Mouse (Mus musculus) midbrain, embryonic 12.5 days (tissue): ENCODE measurements around the gene Sstr3. TPM values are rescaled to one million over a fixed set of nuclear protein-coding genes. Genes with fewer than 3 reads are reported as not detected.

Source experiments
- ATAC-seq: fragments of 200-750 bp; cut with Nextera tagmentation; 2 replicates; pipeline ENCODE4 v1.8.0; 2017; ENCODE audit warnings: low read depth, moderate TSS enrichment, moderate library complexity; ENCODE audit not compliant: low FRiP score
- H3K27ac ChIP-seq: fragments of 300-500 bp; sonication (generic); replicated peaks from 2 replicates; pipeline ENCODE4 v1.5.1; 2016; ENCODE audit warnings: mild to moderate bottlenecking
- H3K27me3 ChIP-seq: fragments of 300-500 bp; sonication (generic); 2 replicates; pipeline ENCODE4 v1.6.1; 2016; ENCODE audit warnings: mild to moderate bottlenecking
- H3K36me3 ChIP-seq: fragments of 300-500 bp; sonication (generic); 2 replicates; pipeline ENCODE4 v1.6.1; 2016
- H3K4me1 ChIP-seq: fragments of 300-500 bp; sonication (generic); 2 replicates; pipeline ENCODE4 v1.6.1; 2016
- H3K4me2 ChIP-seq: fragments of 300-500 bp; sonication (generic); replicated peaks from 2 replicates; pipeline ENCODE4 v1.6.1; 2016; ENCODE audit warnings: mild to moderate bottlenecking, moderate library complexity
- H3K4me3 ChIP-seq: fragments of 300-500 bp; sonication (generic); 2 replicates; pipeline ENCODE4 v1.5.1; 2016; ENCODE audit warnings: mild to moderate bottlenecking
- H3K9ac ChIP-seq: fragments of 300-500 bp; sonication (generic); replicated peaks from 2 replicates; pipeline ENCODE4 v1.6.1; 2016; ENCODE audit warnings: mild to moderate bottlenecking, moderate library complexity
- H3K9me3 ChIP-seq: fragments of 300-500 bp; sonication (generic); 2 replicates; pipeline ENCODE4 v1.6.1; 2016; ENCODE audit warnings: mild to moderate bottlenecking
- WGBS: fragments of 180-500 bp; shearing (Covaris S2); methylation state at CpG from one replicate; pipeline ENCODE4 v1.1.7; 2016; 5-methylcytosine and 5-hydroxymethylcytosine counted together
- polyA plus RNA-seq: library from polyadenylated mRNA; unstranded; fragments of >200 nt; fragmentation: Nextera tagmentation; extraction: Ambion mirVana; gene quantifications from 2 replicates; pipeline ENCODE4 v1.2.1, GENCODE M21; 2016

Gene Sstr3
- polyA plus RNA-seq, 1 experiment from 2014 or later: 0.05 TPM

DNA sequence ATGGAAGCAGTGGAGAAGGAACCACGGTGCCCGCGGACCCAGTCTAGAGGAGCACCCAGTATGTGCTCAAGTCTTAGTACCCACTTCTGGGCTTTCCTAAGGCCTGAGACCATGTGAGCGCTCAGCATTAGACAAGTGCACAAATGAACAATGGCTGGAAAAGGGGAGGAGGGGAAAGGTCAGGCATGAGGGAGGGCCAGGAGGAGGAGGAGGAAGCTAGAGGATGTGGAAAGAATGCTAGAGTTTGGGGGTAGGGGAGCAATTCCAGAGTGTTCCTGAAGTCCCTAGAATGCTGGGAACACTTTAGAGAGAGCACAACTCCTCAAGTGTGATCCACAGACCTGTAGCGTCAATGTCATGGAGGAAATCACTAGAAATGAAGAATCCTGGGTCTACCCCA, 20.3 kb downstream of the Sstr3 start:
- Histone ChIP-seq H3K9me3 (no peaks in the 10 kb centered on the region), H3K27ac (no peak overlapping the region)
- ATAC-seq: no peak

DNA sequence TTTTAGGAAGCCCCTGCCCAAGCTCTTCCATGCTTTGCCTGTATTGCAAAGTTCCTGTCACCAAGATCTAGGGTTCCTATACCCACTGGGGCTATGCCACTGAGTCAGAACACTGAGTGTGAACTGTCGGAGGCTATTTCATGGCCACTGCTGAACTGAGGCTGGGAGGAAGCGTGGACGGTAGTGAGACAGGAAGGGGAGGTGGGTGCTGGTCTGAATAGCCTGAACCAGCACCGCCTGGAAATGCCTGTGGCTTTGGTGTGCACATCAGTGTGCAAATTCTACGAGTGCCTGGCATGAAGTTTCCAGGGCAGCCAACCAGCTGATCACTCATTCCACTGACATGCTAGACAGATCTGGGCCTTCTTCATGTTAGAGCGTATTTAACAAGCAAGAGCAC, 22.6 kb downstream of the Sstr3 start:
- Histone ChIP-seq H3K27ac (no peak overlapping the region), H3K4me2 (no peak overlapping the region)
- no peak for ATAC-seq

More for the DNA sequence above, 20.3 kb downstream of the Sstr3 start:
- no peak overlapping the region for H3K4me2 ChIP-seq
- no peaks in the 10 kb centered on the region for H3K27me3 ChIP-seq
- no peak overlapping the region for H3K4me3 ChIP-seq
- peaks cover 7% of the 10 kb centered on the region for H3K4me1 ChIP-seq
- H3K9ac ChIP-seq: no peak overlapping the region
- no peaks in the 10 kb centered on the region for H3K36me3 ChIP-seq
- WGBS: 75% methylated on average over 5 of the region's 5 CpGs

DNA sequence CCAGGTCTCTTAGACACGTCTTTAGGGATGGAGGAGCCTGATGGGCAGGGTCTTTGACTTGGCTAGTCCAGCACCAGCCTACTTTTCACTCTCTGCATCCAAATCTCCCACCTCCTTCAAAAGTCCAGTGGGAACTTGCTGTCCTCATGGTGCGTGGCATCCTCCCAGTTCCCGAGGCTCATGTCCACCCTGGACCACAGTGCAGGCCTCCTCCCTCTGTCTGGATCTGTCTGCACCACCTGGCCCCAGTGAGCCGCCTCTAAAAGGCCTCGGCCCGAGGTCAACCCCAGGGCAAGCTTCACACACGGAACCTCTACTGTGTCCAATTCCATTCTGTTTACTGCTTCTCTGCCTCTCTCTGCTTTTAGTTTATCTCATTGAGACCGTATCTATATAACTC, 23.2 kb downstream of the Sstr3 start:
- Histone ChIP-seq H3K4me1 (0 out of 2 replicates have a peak, but pooled peaks cover 2% of the 10 kb centered on the region), H3K27me3 (no peaks in the 10 kb centered on the region), H3K36me3 (no peaks in the 10 kb centered on the region), H3K4me3 (no peak overlapping the region), H3K4me2 (no peak overlapping the region), H3K9ac (no peak overlapping the region), H3K27ac (no peak overlapping the region), H3K9me3 (no peaks in the 10 kb centered on the region)
- no peak for ATAC-seq
- WGBS: 77% methylated on average over 8 of the region's 8 CpGs

More for the DNA sequence above, 22.6 kb downstream of the Sstr3 start:
- Histone ChIP-seq H3K4me3 (no peak overlapping the region), H3K4me1 (0 out of 2 replicates have a peak, but pooled peaks cover 2% of the 10 kb centered on the region), H3K9ac (no peak overlapping the region), H3K36me3 (no peaks in the 10 kb centered on the region), H3K9me3 (no peaks in the 10 kb centered on the region), H3K27me3 (no peaks in the 10 kb centered on the region)
- WGBS: 83% methylated on average over 6 of the region's 6 CpGs

DNA sequence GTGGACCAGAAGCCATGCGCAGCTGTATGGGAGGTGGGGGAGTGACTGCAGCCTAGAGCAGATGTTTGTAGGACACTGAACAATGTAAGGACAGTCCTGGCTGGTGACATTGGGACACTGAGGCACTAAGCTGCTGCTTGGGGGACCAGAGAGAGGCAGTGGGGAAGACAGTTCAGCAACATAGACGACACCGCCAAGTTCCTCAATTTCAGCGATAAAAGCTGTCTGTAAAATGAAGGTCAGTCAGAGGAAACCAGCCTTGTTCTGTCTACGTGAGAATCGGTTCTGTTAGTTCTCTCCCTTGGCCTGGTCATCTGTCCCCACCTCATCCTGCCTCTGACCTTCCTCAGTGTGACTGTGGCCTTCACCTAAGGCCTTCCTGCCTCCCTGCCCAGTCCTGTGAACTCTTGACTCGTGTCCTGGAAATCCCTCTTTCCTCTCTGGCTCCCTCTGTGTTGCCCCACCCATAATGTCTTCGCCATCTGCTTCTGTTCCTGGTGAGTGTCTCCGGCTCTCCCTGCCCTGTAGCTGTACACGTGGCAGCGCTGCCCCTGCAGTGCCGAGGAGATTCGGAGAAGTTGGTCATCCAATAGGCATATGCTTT, 24.3 kb downstream of the Sstr3 start:
- Histone ChIP-seq H3K4me2 (no peak overlapping the region), H3K27me3 (no peaks in the 10 kb centered on the region), H3K36me3 (no peaks in the 10 kb centered on the region), H3K4me1 (0 out of 2 replicates have a peak, but pooled peaks cover 2% of the 10 kb centered on the region), H3K4me3 (no peak overlapping the region), H3K9me3 (no peaks in the 10 kb centered on the region), H3K27ac (no peak overlapping the region), H3K9ac (peak overlapping the region; percentile 4; the same call in 1 of the 2 replicates)
- ATAC-seq: no peak
- 82% methylated on average over 13 of the region's 13 CpGs for WGBS

DNA sequence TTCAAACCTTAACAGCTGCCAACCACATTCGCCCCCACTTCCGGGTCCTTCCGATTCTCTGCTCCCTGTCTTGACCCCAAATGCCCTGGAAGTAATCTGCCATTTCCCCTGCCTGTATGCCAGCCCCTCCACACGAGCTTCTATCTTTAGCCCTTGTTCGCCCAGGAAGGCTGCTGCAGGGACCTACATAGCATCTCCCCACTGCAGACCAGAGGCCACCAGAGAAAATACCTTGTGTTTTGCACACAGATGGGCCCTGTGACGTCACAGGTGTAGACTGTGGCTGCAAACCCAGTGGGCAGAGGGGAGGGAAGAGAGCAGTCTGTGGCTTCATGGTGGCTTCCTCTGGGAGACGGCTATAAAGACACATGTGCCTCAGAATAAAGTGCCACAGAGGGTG, 26.3 kb downstream of the Sstr3 start:
- H3K36me3 ChIP-seq: no peaks in the 10 kb centered on the region
- 0 out of 2 replicates have a peak, but pooled peaks cover 2% of the 10 kb centered on the region for H3K4me1 ChIP-seq
- ATAC-seq: no peak
- WGBS: 75% methylated on average over 7 of the region's 7 CpGs
- no peak overlapping the region for H3K27ac ChIP-seq
- H3K9ac ChIP-seq: no peak overlapping the region
- H3K4me3 ChIP-seq: no peak overlapping the region
- no peak overlapping the region for H3K4me2 ChIP-seq
- no peaks in the 10 kb centered on the region for H3K9me3 ChIP-seq
- H3K27me3 ChIP-seq: no peaks in the 10 kb centered on the region

DNA sequence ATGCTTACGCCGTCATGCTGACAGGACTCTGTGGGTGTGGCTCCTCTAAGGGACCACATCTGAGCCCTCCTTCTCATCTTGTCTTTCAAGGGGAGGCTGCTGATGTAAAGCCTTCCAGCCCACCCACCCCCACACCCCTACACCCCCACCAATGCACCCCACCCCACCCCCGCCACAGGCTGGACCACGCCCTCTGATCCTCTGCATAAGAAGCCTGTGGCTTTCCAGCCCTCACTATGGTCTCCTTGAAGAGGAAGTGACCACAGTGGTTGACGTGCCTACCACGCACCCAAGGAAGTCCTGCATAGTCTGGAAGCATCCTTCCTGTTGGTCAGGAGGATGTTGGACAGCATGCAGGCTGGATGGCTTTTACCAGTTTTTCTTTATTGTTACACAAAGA, 28.7 kb downstream of the Sstr3 start:
- Histone ChIP-seq H3K4me2 (no peak overlapping the region), H3K4me1 (0 out of 2 replicates have a peak, but pooled peaks cover 2% of the 10 kb centered on the region), H3K4me3 (no peak overlapping the region), H3K9ac (no peak overlapping the region), H3K9me3 (no peaks in the 10 kb centered on the region), H3K27me3 (no peaks in the 10 kb centered on the region), H3K27ac (no peak overlapping the region), H3K36me3 (no peaks in the 10 kb centered on the region)
- WGBS: 78% methylated on average over 6 of the region's 6 CpGs
- no peak for ATAC-seq

DNA sequence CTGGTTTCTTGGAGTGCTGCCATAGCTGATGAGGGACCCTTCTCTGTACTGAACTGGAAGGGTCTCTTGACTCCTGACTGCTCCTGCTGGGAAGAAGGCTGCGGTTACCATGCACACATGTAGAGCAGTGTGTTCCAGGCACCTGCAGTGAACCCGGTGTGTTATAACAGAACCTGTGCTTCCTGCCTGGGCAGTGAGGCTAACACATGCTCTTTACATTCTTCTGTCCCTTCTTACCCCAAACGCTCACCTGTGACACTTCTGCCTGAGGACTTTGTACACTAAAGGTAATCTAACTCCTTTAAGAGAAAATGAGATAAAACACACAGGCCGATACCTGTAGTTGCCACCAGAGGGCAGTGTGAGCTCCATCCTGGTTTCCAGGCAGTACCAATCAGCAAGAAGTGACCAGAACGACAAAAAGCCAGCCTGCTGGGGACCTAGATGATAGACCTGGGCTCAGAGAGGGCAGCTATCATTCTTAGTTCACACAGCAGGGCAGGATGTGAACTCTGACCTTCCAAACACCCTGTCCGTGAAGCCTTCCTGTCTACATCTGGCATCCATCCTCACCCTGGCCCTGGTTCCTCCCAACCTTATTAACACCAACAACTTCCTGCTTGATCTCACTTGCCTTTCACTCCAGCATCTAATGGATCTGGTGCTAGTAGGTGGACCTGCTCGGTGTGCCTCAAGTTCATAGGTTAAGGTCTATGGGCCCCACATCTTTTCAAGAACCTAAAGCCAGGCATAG, 29.9 kb downstream of the Sstr3 start:
- Histone ChIP-seq H3K9me3 (no peaks in the 10 kb centered on the region), H3K27me3 (no peaks in the 10 kb centered on the region), H3K9ac (no peak overlapping the region), H3K4me1 (peaks cover 8% of the 10 kb centered on the region; the same call in 1 of the 2 replicates), H3K4me2 (no peak overlapping the region), H3K27ac (no peak overlapping the region), H3K36me3 (no peaks in the 10 kb centered on the region), H3K4me3 (no peak overlapping the region)
- 34% methylated on average over 7 of the region's 7 CpGs for WGBS
- no peak for ATAC-seq

DNA sequence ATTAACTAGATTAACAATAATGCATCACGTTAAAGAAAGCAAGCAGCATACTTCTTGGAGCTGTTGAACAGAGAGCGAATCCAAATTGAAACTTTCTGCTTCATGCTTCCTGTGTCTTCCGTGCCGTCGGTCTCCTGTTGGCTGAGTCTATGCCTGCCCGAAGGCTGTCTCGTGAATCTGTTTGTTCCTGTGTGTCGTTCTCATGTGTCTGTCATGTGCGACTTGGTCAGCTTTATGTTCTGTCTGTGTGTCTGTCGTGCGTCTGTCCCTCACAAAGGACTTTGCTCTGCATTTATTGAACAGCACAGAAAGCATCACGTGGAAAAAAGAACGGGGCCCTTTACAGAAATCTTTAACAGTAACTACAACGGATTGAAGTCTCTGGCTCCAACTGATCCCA, 31.5 kb downstream of the Sstr3 start:
- no peak overlapping the region for H3K4me2 ChIP-seq
- 88% methylated on average over 14 of the region's 14 CpGs for WGBS
- H3K9ac ChIP-seq: no peak overlapping the region
- peaks cover 6% of the 10 kb centered on the region; the same call in 1 of the 2 replicates for H3K4me1 ChIP-seq
- no peak overlapping the region for H3K27ac ChIP-seq
- no peak for ATAC-seq
- H3K4me3 ChIP-seq: no peak overlapping the region
- no peaks in the 10 kb centered on the region for H3K36me3 ChIP-seq
- H3K27me3 ChIP-seq: no peaks in the 10 kb centered on the region
- H3K9me3 ChIP-seq: no peaks in the 10 kb centered on the region

DNA sequence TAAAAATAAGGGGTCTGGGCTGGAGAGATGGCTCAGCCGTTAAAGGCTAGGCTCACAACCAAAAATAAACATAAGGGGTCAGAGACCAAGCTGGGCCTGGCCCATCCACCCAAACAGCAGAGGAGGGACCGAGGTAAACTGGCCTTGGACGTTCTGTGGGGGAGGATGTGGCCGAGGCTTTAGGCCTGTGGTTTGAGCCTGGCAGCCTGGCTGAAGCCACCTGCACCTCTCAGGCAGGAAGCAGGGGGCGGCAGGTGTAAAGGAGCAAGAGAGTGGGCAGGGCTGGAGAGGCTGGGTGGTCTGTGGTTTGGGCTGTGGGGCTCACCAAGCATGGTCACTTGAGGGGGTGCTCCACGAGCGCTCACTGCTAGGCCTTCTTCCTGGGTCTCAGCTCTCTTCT, 32.5 kb downstream of the Sstr3 start:
- Histone ChIP-seq H3K4me2 (no peak overlapping the region), H3K36me3 (no peaks in the 10 kb centered on the region), H3K27ac (no peak overlapping the region), H3K27me3 (no peaks in the 10 kb centered on the region), H3K9me3 (no peaks in the 10 kb centered on the region), H3K4me1 (peaks cover 6% of the 10 kb centered on the region; the same call in 1 of the 2 replicates), H3K9ac (no peak overlapping the region), H3K4me3 (no peak overlapping the region)
- ATAC-seq: no peak
- 84% methylated on average over 7 of the region's 7 CpGs for WGBS

DNA sequence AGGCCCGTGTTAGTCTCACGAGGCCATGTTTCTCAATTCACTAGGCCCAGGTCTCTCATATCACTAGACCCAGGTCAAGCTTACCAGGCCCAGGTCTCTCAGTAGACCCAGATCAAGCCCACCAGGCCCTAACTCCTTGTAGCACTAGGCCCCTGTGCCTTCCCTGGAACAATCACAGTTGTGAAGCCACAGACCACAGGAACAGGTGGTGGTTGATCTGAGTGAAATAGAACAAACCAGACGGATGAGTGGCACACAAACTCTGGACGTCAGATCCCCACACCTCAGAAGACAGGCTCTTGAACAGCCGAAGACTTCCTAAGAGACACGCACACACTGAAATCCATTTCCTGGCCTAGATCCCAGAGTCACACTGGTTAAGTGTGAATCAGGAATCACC, 33.7 kb downstream of the Sstr3 start:
- Histone ChIP-seq H3K4me2 (no peak overlapping the region), H3K4me1 (peaks cover 6% of the 10 kb centered on the region; the same call in 1 of the 2 replicates), H3K4me3 (no peak overlapping the region), H3K36me3 (no peaks in the 10 kb centered on the region), H3K9me3 (no peaks in the 10 kb centered on the region), H3K27ac (no peak overlapping the region), H3K9ac (no peak overlapping the region), H3K27me3 (no peaks in the 10 kb centered on the region)
- 94% methylated on average over 6 of the region's 6 CpGs for WGBS
- ATAC-seq: no peak

DNA sequence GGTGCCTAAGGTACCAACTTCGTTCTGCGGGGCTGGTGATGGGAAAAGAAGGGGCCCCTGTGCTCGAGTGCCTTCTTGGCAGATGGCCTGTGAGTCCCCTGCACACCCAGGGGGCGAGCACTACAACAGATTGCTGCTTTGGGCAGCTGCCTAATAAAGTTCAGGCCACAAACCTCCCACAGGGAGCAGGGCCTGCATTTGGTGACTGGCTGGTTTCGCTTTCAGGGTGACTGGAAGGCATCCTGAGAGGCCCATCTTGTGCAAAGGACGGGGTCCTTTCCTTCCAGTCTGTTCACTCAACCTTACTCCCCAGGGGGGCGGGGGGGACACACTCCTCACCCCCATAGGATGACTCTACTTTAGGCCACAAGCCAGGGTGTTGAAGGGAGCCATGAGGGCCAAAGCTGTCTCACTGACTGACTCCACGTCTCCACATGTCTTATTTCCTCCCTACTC, 34.3 kb downstream of the Sstr3 start:
- ATAC-seq: no peak
- 0 out of 2 replicates have a peak overlapping the region, but pooled peaks have one; percentile 13 for H3K4me2 ChIP-seq

DNA sequence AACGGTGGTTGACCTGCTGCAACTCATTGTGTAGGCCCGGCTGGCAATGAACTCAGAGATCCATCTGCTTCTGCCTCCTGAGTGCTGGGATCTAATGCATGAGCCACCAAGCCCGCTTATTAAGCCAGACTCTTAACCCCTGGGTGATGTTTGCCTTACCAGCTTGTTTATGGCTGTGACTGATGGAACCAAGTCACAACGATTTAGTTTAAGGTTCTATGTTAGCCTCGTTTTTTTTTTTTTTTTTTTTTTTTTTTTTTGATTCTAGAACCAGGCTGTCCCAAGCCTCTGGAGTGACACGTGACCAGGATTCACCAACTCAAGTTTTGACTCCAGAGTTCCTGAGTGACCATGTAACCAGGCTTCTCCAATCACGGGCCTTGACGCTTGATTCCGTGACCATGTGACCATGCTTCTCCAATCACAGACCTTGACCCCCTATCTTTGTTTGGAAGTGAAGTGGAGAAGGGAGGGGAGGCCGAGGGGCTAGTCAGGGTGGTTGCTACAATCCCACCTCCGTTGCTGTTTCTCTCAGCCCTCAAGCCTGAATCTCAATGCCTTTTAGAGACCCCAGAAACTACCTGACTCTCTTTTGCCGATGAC, 35.1 kb downstream of the Sstr3 start:
- H3K9me3 ChIP-seq: peaks cover 4% of the 10 kb centered on the region; the same call in 1 of the 2 replicates
- no peaks in the 10 kb centered on the region for H3K36me3 ChIP-seq
- no peak overlapping the region for H3K4me3 ChIP-seq
- no peaks in the 10 kb centered on the region for H3K27me3 ChIP-seq
- peaks cover 6% of the 10 kb centered on the region; the same call in 1 of the 2 replicates for H3K4me1 ChIP-seq
- 0 out of 2 replicates have a peak overlapping the region, but pooled peaks have one; percentile 6 for H3K9ac ChIP-seq
- H3K27ac ChIP-seq: 0 out of 2 replicates have a peak overlapping the region, but pooled peaks have one; percentile 20
- WGBS: 44% methylated on average over 12 of the region's 12 CpGs
- H3K4me2 ChIP-seq: 0 out of 2 replicates have a peak overlapping the region, but pooled peaks have one; percentile 13
- no peak for ATAC-seq

More for the DNA sequence above, 34.3 kb downstream of the Sstr3 start:
- WGBS: 70% methylated on average over 8 of the region's 8 CpGs
- H3K36me3 ChIP-seq: no peaks in the 10 kb centered on the region
- H3K9me3 ChIP-seq: no peaks in the 10 kb centered on the region
- no peaks in the 10 kb centered on the region for H3K27me3 ChIP-seq
- H3K4me1 ChIP-seq: peaks cover 6% of the 10 kb centered on the region; the same call in 1 of the 2 replicates
- no peak overlapping the region for H3K4me3 ChIP-seq
- H3K9ac ChIP-seq: no peak overlapping the region
- H3K27ac ChIP-seq: 0 out of 2 replicates have a peak overlapping the region, but pooled peaks have one; percentile 20
